Mouse (Mus musculus) midbrain, embryonic 15.5 days (tissue): ENCODE data around the gene Smdt1. TPM values are rescaled to one million over a fixed set of nuclear protein-coding genes. Genes with fewer than 3 reads are reported as not detected.

ENCODE experiments used
- ATAC-seq: fragments of 200-750 bp; cut with Nextera tagmentation; replicated peaks from 2 replicates; pipeline ENCODE4 v1.8.0; 2017; ENCODE audit warnings: moderate TSS enrichment
- H3K27ac ChIP-seq: fragments of 300-500 bp; sonication (generic); 2 replicates; pipeline ENCODE4 v1.5.1; 2015; ENCODE audit warnings: mild to moderate bottlenecking, inconsistent platforms
- H3K27me3 ChIP-seq: fragments of 300-500 bp; sonication (generic); replicated peaks from 2 replicates; pipeline ENCODE4 v1.6.1; 2015; ENCODE audit warnings: inconsistent platforms
- H3K36me3 ChIP-seq: fragments of 300-500 bp; sonication (generic); replicated peaks from 2 replicates; pipeline ENCODE4 v1.6.1; 2015; ENCODE audit warnings: inconsistent platforms
- H3K4me1 ChIP-seq: fragments of 300-500 bp; sonication (generic); 2 replicates; pipeline ENCODE4 v1.6.1; 2015; ENCODE audit warnings: inconsistent platforms
- H3K4me2 ChIP-seq: fragments of 300-500 bp; sonication (generic); 2 replicates; pipeline ENCODE4 v1.6.1; 2015; ENCODE audit warnings: inconsistent platforms, mild to moderate bottlenecking, moderate library complexity
- H3K4me3 ChIP-seq: fragments of 300-500 bp; sonication (generic); 2 replicates; pipeline ENCODE4 v1.5.1; 2015; ENCODE audit warnings: mild to moderate bottlenecking, inconsistent platforms
- H3K9ac ChIP-seq: fragments of 300-500 bp; sonication (generic); 2 replicates; pipeline ENCODE4 v1.6.1; 2015; ENCODE audit warnings: mild to moderate bottlenecking, inconsistent platforms
- H3K9me3 ChIP-seq: fragments of 300-500 bp; sonication (generic); 2 replicates; pipeline ENCODE4 v1.6.1; 2016; ENCODE audit warnings: inconsistent platforms
- WGBS: fragments of 180-500 bp; shearing (Covaris S2); methylation state at CpG from one replicate; pipeline ENCODE4 v1.1.7; 2015; ENCODE audit warnings: mixed read lengths; 5-methylcytosine and 5-hydroxymethylcytosine counted together
- polyA plus RNA-seq: library from polyadenylated mRNA; unstranded; fragments of >200 nt; fragmentation: Nextera tagmentation; extraction: Ambion mirVana; gene quantifications from 2 replicates; pipeline ENCODE4 v1.2.1, GENCODE M21; 2015

Gene Smdt1
- 322 and 335 TPM in 2 replicates for polyA plus RNA-seq

DNA sequence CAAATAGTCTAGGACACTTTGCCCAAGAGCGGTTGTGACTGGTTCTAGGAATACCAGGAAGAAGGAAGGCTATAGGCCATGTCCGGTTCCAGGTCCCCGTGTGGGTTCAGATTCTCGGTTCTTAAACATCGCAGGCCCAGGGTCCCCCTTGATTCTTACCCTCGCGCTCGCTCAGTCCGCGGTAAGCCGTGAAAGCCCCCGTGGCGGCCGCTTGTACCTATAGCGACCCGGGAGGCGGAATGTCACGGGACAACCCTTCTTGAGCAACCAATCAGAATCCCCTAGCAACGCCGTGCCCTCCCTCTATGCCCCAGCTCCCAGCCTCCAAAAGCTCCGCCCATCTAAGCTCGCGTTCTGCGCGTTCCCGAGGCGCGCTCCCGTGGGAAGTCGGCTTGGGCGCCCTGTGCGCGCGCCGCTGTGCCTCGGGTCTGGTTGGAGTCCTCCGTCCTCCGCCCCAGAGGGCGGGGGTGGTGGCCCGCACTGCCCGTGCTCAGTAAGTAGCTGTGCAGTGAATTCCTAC is at the start of gene Smdt1, which contains the start of the genes Naga and Pheta2:
Gene Smdt1 (plus strand): TSS at position 367 of the 520 bp plus-strand sequence.
Gene Naga (minus strand): TSS at position 333 of the 520 bp plus-strand sequence.
Gene Pheta2 (plus strand): TSS at position 350 of the 520 bp plus-strand sequence.
- H3K4me1 ChIP-seq: peaks cover 16% of the 10 kb centered on the region
- ATAC-seq: peak; percentile 85
- H3K9me3 ChIP-seq: no peaks in the 10 kb centered on the region
- peak within 1 kb of the TSS; percentile 58 for H3K9ac ChIP-seq
- peak within 1 kb of the TSS; percentile 39; the same call in 1 of the 2 replicates for H3K27ac ChIP-seq
- H3K27me3 ChIP-seq: peaks cover 14% of the 10 kb centered on the region
- WGBS: under 1% methylated on average over 41 of the region's 41 CpGs
- peak within 1 kb of the TSS; percentile 56 for H3K4me3 ChIP-seq
- no peaks in the 10 kb centered on the region for H3K36me3 ChIP-seq
- peak within 1 kb of the TSS; percentile 72 for H3K4me2 ChIP-seq

DNA sequence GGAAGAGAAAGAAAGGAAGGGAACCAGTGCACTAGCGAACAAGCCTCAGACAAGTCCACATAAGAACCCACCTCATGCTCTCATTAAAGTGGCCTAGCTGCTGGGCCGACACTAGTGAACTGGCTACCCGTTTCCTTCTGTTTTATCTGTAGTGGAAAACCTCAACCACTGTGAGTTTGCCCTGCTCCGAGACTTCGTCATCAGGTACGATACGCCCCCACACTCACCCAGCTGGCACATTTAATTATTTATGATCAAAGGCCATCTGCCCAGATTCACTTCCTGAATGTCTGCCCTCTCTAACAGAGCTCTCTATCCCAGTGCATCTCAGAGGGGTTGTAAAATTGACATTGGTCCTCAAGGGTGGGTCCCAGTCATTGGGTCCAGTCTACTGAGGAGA is 48.5 kb upstream of the Smdt1 start:
- Histone ChIP-seq H3K36me3 (peaks cover 57% of the 10 kb centered on the region), H3K4me3 (no peak overlapping the region), H3K4me1 (peaks cover 12% of the 10 kb centered on the region), H3K27ac (no peak overlapping the region), H3K9me3 (no peaks in the 10 kb centered on the region), H3K27me3 (no peaks in the 10 kb centered on the region), H3K4me2 (no peak overlapping the region), H3K9ac (no peak overlapping the region)
- ATAC-seq: no peak
- WGBS: 84% methylated on average over 7 of the region's 7 CpGs

DNA sequence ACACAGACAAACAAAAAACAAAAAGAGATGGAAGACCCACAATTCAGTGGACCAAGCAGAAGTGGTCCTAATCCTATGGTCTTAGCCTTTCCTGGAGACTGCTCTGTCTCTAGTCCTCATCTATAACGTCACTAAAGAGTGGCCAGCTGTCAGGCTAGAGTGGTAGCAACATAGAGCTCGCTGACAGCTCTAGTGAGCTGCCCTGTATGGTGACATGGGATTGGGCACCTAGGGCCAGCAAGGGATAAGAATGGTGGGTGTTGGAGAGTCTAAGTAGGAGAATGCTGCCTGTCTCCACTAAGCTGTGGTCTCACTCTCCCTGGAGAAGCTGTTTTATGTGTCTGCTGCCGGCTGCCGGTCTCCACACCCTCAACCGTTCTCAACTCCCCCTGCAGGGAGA is 45.9 kb upstream of the Smdt1 start:
- ATAC-seq: peak; percentile 29
- Histone ChIP-seq H3K9ac (no peak overlapping the region), H3K4me3 (no peak overlapping the region), H3K4me2 (0 out of 2 replicates have a peak overlapping the region, but pooled peaks have one; percentile 3), H3K4me1 (peaks cover 12% of the 10 kb centered on the region), H3K27me3 (no peaks in the 10 kb centered on the region), H3K9me3 (no peaks in the 10 kb centered on the region), H3K27ac (peak overlapping the region; percentile 55), H3K36me3 (peaks cover 34% of the 10 kb centered on the region)
- 9% methylated on average over 5 of the region's 5 CpGs for WGBS

DNA sequence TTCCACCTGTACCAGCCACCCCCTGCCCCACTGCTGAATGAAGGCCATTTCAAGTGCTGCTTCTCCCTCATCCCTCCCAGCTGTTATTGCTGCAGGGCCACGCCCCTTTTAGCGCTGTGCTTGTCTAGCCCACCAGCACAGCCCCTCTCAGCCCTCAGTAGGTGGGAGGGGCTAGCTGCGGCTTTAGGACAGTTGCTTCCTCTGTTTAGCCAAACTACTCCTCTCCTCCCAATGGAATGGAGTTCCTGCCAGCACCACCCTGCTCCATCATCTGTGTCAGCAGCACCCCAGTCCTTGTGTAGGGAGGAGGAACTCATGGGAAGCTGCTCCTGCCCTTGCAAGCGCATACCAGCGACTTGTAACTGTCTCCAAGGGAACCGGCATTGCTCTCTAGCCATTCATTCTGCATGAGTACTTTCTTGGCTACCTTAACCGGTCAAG is 45.5 kb upstream of the Smdt1 start:
- no peaks in the 10 kb centered on the region for H3K9me3 ChIP-seq
- ATAC-seq: peak; percentile 74
- 0 out of 2 replicates have a peak overlapping the region, but pooled peaks have one; percentile 3 for H3K4me2 ChIP-seq
- no peak overlapping the region for H3K4me3 ChIP-seq
- H3K36me3 ChIP-seq: peaks cover 31% of the 10 kb centered on the region
- peaks cover 12% of the 10 kb centered on the region for H3K4me1 ChIP-seq
- peak overlapping the region; percentile 55 for H3K27ac ChIP-seq
- WGBS: 5% methylated on average over 7 of the region's 7 CpGs
- no peak overlapping the region for H3K9ac ChIP-seq
- no peaks in the 10 kb centered on the region for H3K27me3 ChIP-seq

DNA sequence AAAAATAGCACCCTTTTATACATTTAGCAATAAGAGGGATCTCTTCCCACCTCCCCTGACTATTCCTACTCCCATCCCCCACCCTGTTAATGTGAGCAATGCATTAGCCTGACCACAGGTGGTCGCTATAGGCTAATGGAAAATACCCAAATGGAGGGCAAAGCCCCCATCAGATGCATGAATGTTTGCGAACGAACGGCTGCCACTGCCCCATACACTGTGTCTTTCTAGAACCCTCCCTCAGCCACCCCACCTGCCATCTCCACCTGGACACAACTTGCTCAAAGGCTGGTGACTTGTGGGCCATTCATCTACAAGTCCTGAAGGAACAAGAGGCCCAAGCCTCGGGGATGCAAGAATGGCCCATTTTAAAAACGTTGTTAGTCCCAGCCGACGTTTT is 44.7 kb upstream of the Smdt1 start:
- no peak overlapping the region for H3K9ac ChIP-seq
- peaks cover 24% of the 10 kb centered on the region for H3K36me3 ChIP-seq
- 0 out of 2 replicates have a peak, but pooled peaks cover 2% of the 10 kb centered on the region for H3K27me3 ChIP-seq
- H3K9me3 ChIP-seq: no peaks in the 10 kb centered on the region
- WGBS: 40% methylated on average over 8 of the region's 8 CpGs
- H3K27ac ChIP-seq: peak overlapping the region; percentile 36; the same call in 1 of the 2 replicates
- no peak overlapping the region for H3K4me2 ChIP-seq
- no peak overlapping the region for H3K4me3 ChIP-seq
- peak; percentile 31 for ATAC-seq
- H3K4me1 ChIP-seq: peaks cover 12% of the 10 kb centered on the region

DNA sequence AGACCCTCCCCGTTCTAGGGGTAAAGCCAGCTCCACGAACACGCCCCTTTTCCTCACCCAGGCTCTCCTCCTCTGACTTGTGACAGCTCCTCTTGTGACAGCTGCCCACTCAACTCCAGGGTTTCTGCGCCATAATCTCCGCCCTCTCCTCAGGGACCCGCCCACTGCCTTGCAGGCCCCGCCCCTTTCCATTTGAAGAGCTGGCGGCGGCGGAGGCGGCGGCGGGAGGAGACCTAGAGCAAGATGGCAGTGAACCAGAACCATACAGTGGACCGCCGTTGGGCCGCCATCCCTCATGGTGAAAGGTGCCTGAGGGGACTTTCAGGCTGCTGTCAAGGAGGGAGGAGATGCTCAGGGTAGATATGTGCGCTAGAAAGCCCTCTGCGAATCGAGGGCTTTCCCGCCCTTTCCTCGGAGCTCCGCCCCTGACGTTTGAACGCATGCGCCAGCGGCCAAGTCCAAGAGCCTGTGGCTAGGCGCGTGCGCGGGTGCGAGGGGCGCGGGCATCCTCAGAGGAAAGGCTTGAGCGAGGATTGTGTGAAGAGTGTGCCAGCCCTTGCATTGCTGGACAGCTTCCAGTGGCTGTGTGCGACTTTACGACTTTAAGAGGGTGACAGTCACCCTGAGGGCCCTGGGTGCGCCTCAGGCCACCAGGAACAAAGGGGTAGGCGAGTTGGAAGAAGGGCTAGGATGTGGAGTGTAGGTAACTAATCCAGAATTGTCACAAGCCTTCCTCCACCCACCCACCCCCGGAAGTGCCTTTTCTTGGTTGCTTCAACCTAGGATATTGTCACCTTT is 39.8 kb upstream of the Smdt1 start, which contains the start of gene Wbp2nl:
Gene Wbp2nl (plus strand): TSS at position 191 of the 798 bp plus-strand sequence.
- 66% methylated on average over 39 of the region's 39 CpGs for WGBS
- ATAC-seq: no peak
- H3K9ac ChIP-seq: no peak within 1 kb of the TSS

DNA sequence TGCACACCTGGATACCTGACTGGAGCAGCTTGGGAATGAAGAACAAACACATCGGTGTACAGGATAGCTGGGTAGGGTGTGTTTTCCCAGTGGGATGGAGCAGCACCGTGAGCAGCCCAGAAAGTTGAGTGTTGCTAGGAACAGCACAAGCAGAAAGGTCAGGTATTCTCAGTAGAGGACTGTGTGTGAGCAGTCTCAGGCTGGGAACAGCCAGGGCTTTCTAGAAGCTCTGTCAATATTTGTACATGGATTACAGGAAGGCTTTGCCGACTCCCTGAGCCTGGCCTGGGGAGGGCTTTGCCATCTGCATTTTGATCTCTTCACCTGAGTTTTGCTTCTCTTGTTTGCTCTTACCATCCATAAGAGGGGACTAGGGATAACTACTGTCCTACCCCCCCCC is 31.7 kb upstream of the Smdt1 start:
- Histone ChIP-seq H3K36me3 (no peaks in the 10 kb centered on the region), H3K4me3 (no peak overlapping the region), H3K27me3 (no peaks in the 10 kb centered on the region), H3K9me3 (no peaks in the 10 kb centered on the region), H3K27ac (no peak overlapping the region), H3K9ac (no peak overlapping the region), H3K4me2 (no peak overlapping the region), H3K4me1 (no peaks in the 10 kb centered on the region)
- no peak for ATAC-seq
- WGBS: 80% methylated on average over 3 of the region's 3 CpGs

More for the DNA sequence above, 39.8 kb upstream of the Smdt1 start, which contains the start of gene Wbp2nl:
- H3K9me3 ChIP-seq: no peaks in the 10 kb centered on the region
- no peak within 1 kb of the TSS for H3K4me3 ChIP-seq
- no peak within 1 kb of the TSS for H3K27ac ChIP-seq
- no peaks in the 10 kb centered on the region for H3K4me1 ChIP-seq
- 0 out of 2 replicates have a peak, but pooled peaks cover 3% of the 10 kb centered on the region for H3K27me3 ChIP-seq
- H3K36me3 ChIP-seq: no peaks in the 10 kb centered on the region
- H3K4me2 ChIP-seq: 0 out of 2 replicates have a peak within 1 kb of the TSS, but pooled peaks have one; percentile 8

DNA sequence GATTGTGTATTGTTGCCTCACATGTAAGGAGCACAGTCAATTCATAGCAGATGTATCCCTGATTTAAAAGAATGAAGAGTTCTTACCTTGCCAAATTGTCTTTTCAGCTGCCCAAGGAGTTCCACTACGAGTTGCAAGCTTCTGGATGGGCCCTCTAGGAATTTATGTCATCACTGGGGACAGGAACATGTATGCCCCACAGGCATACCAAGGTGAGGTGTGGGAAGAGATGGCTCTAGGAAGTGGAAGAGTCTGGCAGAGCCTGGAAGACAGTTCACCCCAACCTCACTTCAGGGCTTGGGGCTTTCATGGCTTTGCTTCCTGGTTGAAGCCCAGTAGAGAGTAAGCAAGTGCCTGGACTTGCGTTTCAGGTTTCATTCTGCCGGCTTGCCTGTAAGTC is 30.3 kb upstream of the Smdt1 start:
- ATAC-seq: no peak
- Histone ChIP-seq H3K27me3 (no peaks in the 10 kb centered on the region), H3K4me2 (no peak overlapping the region), H3K4me3 (no peak overlapping the region), H3K9ac (no peak overlapping the region), H3K9me3 (no peaks in the 10 kb centered on the region), H3K4me1 (no peaks in the 10 kb centered on the region), H3K36me3 (no peaks in the 10 kb centered on the region), H3K27ac (no peak overlapping the region)
- whole genome bisulfite sequencing: 77% methylated on average over 3 of the region's 3 CpGs

DNA sequence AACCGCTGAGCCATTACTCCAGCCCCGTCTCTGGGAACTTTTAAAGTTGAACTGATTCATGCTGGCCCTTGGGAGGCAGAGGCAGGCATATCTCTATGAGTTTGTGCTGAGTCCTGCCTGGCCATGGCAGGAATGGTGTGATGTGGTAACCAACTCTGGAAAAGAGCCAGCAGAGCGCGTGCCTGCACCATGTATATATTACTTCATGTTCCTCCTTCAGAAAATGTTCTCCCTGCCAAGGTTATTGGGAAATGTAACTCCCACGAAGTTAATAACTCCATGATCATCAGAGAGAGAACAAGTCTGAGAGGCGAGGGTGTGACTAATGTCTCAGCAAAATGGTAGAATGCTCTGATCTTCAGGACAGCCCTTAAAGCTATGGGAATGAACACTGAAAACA is 20.9 kb upstream of the Smdt1 start:
- no peaks in the 10 kb centered on the region for H3K4me1 ChIP-seq

DNA sequence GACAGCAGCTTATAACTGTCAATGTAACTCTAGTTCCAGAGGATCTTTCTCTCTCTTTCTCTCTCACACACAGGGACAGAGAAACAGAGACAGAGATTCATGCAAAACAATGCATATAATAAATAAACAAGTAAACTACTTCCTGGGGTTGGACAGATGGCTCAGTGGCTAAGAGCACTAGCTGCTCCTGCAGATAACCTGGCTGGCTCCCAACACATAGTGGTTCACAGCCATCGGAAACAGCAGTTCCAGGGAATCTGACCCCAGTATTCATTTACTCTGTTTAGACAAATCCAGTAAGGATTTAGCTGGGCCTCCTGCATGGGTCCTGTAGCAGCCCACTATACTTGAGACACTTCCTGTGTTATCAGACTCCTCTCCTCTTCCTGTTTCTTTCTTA is 19.1 kb upstream of the Smdt1 start:
- no peaks in the 10 kb centered on the region for H3K9me3 ChIP-seq
- no peaks in the 10 kb centered on the region for H3K27me3 ChIP-seq
- H3K9ac ChIP-seq: no peak overlapping the region
- H3K4me3 ChIP-seq: no peak overlapping the region
- no peaks in the 10 kb centered on the region for H3K36me3 ChIP-seq
- whole genome bisulfite sequencing: 69% methylated on average over 1 of the region's 1 CpGs
- no peaks in the 10 kb centered on the region for H3K4me1 ChIP-seq
- ATAC-seq: no peak
- no peak overlapping the region for H3K4me2 ChIP-seq
- H3K27ac ChIP-seq: no peak overlapping the region

More for the DNA sequence above, 20.9 kb upstream of the Smdt1 start:
- ATAC-seq: no peak
- 88% methylated on average over 6 of the region's 6 CpGs for WGBS
- Histone ChIP-seq H3K27me3 (no peaks in the 10 kb centered on the region), H3K4me2 (no peak overlapping the region), H3K4me3 (no peak overlapping the region), H3K36me3 (no peaks in the 10 kb centered on the region), H3K9ac (no peak overlapping the region), H3K27ac (no peak overlapping the region), H3K9me3 (no peaks in the 10 kb centered on the region)

DNA sequence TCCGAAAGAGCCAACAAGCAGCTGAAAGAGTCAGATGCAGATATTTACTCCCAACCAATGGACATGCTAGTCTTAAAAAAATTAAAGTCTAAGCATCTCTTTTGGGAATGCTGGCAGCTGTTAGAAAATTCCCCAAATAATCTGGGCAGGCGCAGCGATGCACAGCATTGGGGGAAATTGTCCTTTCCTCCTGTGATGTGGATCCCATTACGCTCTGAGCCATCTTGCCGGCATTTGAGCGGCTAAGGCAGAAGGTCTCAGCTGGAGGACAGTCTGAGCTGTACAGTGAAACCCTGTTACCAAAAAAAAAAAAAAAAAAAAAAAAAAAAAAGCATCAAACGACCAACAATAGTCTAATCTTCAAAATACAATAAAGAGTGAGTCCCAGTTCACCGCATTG is 16.6 kb upstream of the Smdt1 start:
- Histone ChIP-seq H3K4me1 (no peaks in the 10 kb centered on the region), H3K36me3 (no peaks in the 10 kb centered on the region), H3K27me3 (no peaks in the 10 kb centered on the region), H3K27ac (no peak overlapping the region), H3K4me2 (no peak overlapping the region), H3K9me3 (no peaks in the 10 kb centered on the region), H3K9ac (no peak overlapping the region), H3K4me3 (no peak overlapping the region)
- WGBS: 75% methylated on average over 8 of the region's 8 CpGs
- no peak for ATAC-seq

DNA sequence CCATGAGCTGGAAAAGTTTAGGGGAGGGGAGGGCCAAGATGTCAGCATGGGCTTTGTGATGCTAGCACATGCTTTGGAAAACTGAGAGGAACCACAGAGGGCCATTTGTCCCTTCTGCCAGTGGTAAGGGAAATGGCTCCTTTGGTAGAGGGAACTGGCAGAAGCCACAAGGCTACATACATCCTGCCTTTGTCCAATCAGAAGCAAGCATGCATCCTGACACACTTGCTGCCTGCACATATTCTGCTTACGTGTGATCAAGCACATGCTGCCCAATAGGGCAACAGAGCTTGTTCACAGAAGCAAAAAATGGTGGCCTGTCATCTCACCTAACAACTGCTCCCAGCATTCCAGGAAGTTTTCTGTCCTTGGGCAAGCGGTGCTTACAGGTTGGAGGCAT is 13.4 kb upstream of the Smdt1 start:
- Histone ChIP-seq H3K4me3 (no peak overlapping the region), H3K27me3 (no peaks in the 10 kb centered on the region), H3K4me2 (no peak overlapping the region), H3K36me3 (no peaks in the 10 kb centered on the region), H3K27ac (no peak overlapping the region), H3K4me1 (no peaks in the 10 kb centered on the region), H3K9ac (no peak overlapping the region), H3K9me3 (no peaks in the 10 kb centered on the region)
- 72% methylated on average over 2 of the region's 2 CpGs for WGBS
- ATAC-seq: no peak
